Comparison of ENCODE assay signal across 8 mouse cellular contexts in the genomic region with DNA sequence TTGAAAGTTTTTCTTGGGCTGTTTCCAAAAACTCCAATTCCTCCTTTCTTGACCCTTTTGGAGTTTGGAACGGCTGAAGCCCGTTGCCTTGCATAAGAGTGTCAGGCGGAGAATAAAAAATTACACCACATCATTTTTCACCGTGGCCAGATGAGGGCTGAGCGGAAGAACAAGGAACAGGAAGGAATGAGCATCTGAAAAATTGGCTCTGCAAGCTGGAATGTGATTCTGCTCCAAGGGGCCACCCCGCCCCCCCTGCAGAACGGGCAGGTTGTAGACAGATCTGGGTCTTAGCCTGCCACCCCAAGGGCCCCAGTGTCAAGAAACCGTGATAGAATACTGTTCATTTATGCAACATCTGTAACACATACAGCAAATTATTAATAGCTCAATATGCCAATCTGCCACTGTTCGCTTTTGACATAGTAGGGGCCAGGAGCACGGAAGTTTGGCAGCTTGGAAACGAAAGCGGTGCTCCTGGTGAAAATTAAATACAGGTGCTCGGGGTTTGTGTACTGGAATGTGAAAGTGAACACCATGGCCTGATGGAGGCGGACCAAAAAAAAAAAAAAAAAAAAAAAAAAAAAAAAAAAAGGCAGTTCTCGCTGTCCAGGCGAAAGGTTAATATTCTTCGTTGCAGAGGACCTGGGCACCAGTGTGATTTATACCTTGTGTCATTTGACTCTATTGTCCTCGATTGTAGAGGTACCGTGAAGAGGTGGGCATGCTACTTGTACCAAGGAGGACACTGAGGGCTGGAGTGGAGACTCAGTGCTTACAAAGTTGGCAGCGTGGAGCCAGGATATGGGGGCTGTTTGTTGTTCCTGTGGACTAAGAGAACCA.
DNase-seq lines count a peak whose midpoint lies in the region; ATAC-seq lines count a peak whose summit lies in the region.

No protein-coding gene starts in this region.

- peak overlapping the region; percentile 29; the same call in 1 of the 2 replicates for H3K4me3 ChIP-seq in embryonic facial prominence, embryonic 10.5 days
- no peak overlapping the region for H3K4me3 ChIP-seq in heart, embryonic 16.5 days (ENCODE audit: low read length)
- no peak overlapping the region for H3K4me3 ChIP-seq in limb, embryonic 11.5 days (ENCODE audit: low read depth, low read length)

- H3K27ac ChIP-seq in embryonic facial prominence, embryonic 10.5 days (replicated peaks), result peak overlapping the region; percentile 57; the same call in 1 of the 2 replicates
- H3K27ac ChIP-seq in heart, embryonic 16.5 days (ENCODE audit: low read length), result peak overlapping the region; percentile 6; the same call in 1 of the 2 replicates
- H3K27ac ChIP-seq in limb, embryonic 11.5 days (replicated peaks; ENCODE audit: low read depth, low read length), result peak overlapping the region; percentile 37

- no peak overlapping the region for H3K9ac ChIP-seq in heart, embryonic 16.5 days (ENCODE audit: low read length)
- H3K9ac ChIP-seq in limb, embryonic 11.5 days (ENCODE audit: low read length), result no peak overlapping the region

- H3K36me3 ChIP-seq in embryonic facial prominence, embryonic 10.5 days (replicated peaks), result no peaks in the 10 kb centered on the region
- no peaks in the 10 kb centered on the region for H3K36me3 ChIP-seq in heart, embryonic 16.5 days (ENCODE audit: control insufficient read depth, insufficient read depth)
- H3K36me3 ChIP-seq in limb, embryonic 11.5 days (ENCODE audit: control insufficient read depth, insufficient read depth, low read length), result no peaks in the 10 kb centered on the region

- peak overlapping the region; percentile 10 for H3K4me2 ChIP-seq in heart, embryonic 16.5 days (ENCODE audit: low read depth, low read length)
- peak overlapping the region; percentile 40 for H3K4me2 ChIP-seq in limb, embryonic 11.5 days (ENCODE audit: low read depth, severe bottlenecking)

- peak; percentile 55; the same call in 1 of the 2 replicates for ATAC-seq in heart, embryonic 16.5 days (replicated peaks; ENCODE audit: extremely low read depth, insufficient read depth, low FRiP score)
- peak; percentile 86 for ATAC-seq in limb, embryonic 11.5 days (ENCODE audit: insufficient number of reproducible peaks, low FRiP score, low TSS enrichment, low read depth)

- no peaks in the 10 kb centered on the region for H3K9me3 ChIP-seq in embryonic facial prominence, embryonic 10.5 days
- no peaks in the 10 kb centered on the region for H3K9me3 ChIP-seq in heart, embryonic 16.5 days (replicated peaks; ENCODE audit: control insufficient read depth, low read length)
- no peaks in the 10 kb centered on the region for H3K9me3 ChIP-seq in limb, embryonic 11.5 days (ENCODE audit: control insufficient read depth, low read length)

- 0 out of 2 replicates have a peak, but pooled peaks cover 6% of the 10 kb centered on the region for H3K27me3 ChIP-seq in embryonic facial prominence, embryonic 10.5 days (replicated peaks; ENCODE audit: low read depth, poor library complexity, severe bottlenecking)
- H3K27me3 ChIP-seq in heart, embryonic 16.5 days (ENCODE audit: control insufficient read depth, insufficient read depth, low read length), result no peaks in the 10 kb centered on the region
- H3K27me3 ChIP-seq in limb, embryonic 11.5 days (ENCODE audit: control insufficient read depth, insufficient read depth, low read length), result 0 out of 2 replicates have a peak, but pooled peaks cover 2% of the 10 kb centered on the region

- H3K4me1 ChIP-seq in embryonic facial prominence, embryonic 10.5 days, result peaks cover 22% of the 10 kb centered on the region
- H3K4me1 ChIP-seq in heart, embryonic 16.5 days (ENCODE audit: control insufficient read depth, insufficient read depth, low read length), result peaks cover 7% of the 10 kb centered on the region; the same call in 1 of the 2 replicates
- H3K4me1 ChIP-seq in limb, embryonic 11.5 days (ENCODE audit: control insufficient read depth, insufficient read depth, low read length), result peaks cover 19% of the 10 kb centered on the region

- 50% methylated on average over 20 of the region's 20 CpGs for WGBS in embryonic facial prominence, embryonic 10.5 days
- 56% methylated on average over 20 of the region's 20 CpGs for WGBS in heart, embryonic 16.5 days
- WGBS in limb, embryonic 11.5 days, result 23% methylated on average over 20 of the region's 20 CpGs

- peak; percentile 5 for DNase-seq in brain, adult 2 months (ENCODE audit: low read depth, low spot score)
- DNase-seq in embryonic facial prominence, embryonic 10.5 days (ENCODE audit: low spot score), result peak; percentile 69
- peak; percentile 81 for DNase-seq in limb, embryonic 11.5 days (ENCODE audit: low spot score)
- no peak for DNase-seq in T-cell, adult 2 months (ENCODE audit: low spot score)
- DNase-seq in left cerebral cortex, adult 18-20 months (ENCODE audit: low spot score in 2 of 2), result no peak
- no peak for DNase-seq in urinary bladder, postnatal 25 days (ENCODE audit: low spot score)
- DNase-seq in spleen, postnatal 10 days (ENCODE audit: low spot score in 2 of 2), result no peak

Comparison
In these comparisons a context has a peak if more than half of its experiments do, and no peak if none do; other contexts are left out.
1. DNase-seq: peak in brain, adult 2 months (single experiment), embryonic facial prominence, embryonic 10.5 days (single experiment) and limb, embryonic 11.5 days (single experiment); none in T-cell, adult 2 months (single experiment), left cerebral cortex, adult 18-20 months (0 of 2), urinary bladder, postnatal 25 days (single experiment) and spleen, postnatal 10 days (0 of 2).
2. H3K27ac ChIP-seq: peak in every context shown above with its lines; median percentile 57 in embryonic facial prominence, embryonic 10.5 days; 37 in limb, embryonic 11.5 days; 6 in heart, embryonic 16.5 days.